Mouse (Mus musculus) liver, adult (tissue): ENCODE results near the gene Galnt14.

Source experiments
- GATA4 ChIP-seq: IDR thresholded peaks from 2 replicates; pipeline ENCODE4 v1.6.1; 2014; ENCODE audit warnings: mild to moderate bottlenecking, low read length; ENCODE audit not compliant: insufficient replicate concordance

Galnt14 gene

DNA sequence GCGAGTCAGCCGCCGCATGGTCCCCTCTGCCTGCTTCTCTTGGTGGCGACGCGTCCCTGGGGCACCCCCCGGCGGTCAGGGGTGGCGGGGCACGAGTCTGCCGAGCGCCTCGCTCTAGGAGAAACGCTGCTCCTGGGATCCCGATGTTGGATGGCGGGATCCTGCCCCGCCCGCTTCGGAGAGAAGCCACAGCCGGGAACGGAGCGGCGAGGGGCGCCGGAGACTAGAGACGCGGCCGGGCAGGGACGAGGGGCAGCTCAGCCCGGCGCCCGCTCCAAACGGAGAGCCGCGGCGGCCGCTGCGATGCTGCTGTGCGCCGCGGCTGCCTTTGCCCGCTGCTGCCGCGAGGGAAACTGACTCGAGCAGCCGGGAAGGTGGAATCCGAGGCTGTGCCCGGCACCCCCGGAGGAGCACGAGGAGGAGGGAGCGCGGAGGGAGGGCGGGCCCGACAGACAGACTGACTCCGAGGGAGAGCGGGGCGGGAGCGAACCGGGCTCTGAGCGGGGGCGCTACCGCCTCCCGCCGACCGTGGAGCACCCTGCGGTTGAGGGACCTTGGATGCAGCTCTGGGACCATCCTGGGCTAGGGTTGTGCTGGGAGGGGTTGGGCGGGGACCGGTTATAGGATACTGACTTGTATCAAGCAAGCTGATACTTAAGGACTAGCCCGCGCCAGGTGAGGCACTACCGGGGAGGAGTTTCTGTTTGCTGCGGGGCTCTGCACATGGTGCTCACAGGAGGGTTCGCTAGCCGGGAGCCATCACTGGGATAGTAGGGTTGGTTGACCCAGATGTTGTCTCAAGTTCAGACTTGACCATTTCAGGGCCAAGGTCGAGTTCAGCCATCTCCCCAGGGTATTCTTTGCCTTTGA lies at the start of gene Galnt14:
TSS of gene Galnt14 (minus strand) at position 412 of the 870 bp plus-strand sequence.
- TF ChIP-seq GATA4 = no peak

DNA sequence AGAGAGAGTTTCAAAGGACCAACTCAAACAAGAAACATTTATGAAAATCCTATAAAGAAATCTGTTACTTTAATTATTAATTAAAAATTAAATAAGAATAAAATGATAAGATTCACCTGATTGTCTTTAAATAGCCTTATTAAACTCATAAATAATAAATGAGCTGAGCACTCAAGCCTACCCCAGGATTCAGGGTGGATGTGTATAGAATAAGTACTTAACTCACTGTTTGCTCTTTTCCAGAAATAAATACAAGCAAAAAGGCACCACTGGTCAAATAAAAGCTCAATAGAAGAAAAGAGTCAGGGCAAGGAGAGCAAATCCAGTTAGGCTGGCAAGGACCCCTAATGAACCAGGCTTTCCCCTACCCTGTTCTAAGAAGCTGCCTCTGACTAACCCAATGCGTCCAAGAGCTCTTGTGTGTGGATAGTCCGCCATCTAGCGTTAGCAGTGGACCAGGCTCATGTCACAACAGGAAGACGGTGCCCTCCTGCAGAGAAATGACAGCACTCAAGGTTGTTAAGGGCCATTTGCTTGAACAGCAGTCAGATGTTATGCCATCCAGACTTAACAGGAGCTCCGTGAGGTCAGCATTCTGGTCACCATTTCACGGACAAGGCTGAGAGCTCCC lies 33.5 kb upstream of the Galnt14 start:
- no peak for TF ChIP-seq GATA4

DNA sequence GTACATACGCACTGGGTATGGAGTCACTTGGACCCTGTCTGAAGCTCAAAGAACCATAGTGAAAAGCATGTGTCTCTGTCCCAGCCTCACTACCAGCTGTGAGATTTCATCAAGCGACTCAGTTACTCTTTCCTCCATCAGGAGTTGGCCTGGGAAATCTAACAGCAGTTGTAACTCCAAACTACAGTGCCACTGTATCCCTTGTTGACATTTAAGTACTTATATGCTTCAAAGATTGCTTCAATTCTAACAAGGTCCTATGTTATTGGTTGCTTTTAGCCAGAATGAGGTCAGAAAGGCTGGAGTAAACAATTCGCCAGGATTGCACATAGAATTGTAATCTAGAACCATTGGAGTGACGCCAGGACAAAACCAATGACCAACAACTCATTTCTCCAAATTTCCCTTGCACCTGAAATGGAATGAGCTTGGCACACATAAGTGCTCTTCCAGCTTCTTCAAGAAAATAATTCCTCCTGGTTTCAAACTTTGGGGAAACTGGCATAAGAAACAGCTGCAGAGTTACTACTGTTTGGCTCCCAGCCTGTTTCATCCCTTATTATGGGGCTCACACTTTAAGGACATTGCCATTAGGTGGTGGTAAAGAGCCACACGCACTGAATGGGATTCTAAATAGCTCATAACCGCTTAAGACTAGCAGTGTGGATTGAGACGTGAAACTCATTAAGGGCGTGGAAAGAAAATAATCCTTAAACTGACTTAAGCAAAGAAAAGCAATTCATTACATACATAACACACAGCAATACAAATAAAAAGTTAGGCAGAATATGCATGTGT lies 13.8 kb upstream of the Galnt14 start:
- no peak for TF ChIP-seq GATA4

DNA sequence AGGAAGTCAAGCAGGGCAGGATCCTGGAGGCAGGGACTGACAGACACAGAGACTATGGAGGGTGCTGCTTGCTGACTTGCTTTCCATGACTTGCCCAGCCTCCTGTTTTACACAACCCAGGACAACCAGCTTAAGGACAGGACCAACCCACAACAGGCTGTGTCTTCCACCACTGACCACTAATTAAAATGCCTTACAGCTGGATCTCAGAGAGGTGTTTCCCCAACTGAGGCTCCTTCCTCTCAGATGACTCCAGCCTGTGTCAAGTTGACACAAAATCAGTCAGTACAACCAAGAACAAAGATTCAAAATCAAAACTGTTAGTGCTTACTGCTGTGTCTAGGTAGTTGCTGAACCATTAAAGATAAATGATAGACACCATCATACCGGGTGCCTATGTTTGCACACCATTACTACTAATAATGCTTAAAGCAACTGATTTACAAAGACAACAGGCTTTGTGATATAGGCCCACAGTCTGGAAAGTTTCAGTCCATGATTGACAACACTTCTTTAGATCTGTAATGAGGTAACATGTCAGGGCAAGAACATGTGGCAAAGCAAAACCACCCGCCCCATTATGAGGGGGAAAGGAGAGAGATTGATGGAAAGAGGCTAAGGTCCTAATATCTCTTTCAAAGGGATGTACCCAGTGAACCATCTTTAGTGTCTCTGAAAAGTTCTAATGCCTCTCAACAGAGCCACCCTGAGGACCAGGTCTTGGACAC lies 8.9 kb upstream of the Galnt14 start:
- TF ChIP-seq GATA4 = no peak

DNA sequence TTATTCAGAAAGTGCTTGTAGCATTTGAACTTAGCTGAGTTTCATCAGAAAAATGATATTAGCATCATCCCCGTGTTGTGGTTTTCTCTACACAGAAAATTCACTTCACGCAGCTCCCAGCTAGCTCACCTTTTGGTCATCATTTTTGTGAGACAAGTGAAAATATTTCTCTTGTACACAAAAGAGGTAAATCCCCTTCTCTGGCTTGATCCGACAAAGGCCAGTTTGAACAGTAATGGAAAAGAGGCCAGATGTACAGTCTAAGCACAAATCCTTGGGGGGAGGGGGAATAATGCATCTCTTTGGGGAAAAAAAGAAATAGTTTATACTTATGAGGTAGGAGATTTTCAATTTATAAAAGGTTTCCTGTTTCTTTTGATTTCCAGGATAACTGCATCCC lies 6.4 kb upstream of the Galnt14 start:
- no peak for TF ChIP-seq GATA4

DNA sequence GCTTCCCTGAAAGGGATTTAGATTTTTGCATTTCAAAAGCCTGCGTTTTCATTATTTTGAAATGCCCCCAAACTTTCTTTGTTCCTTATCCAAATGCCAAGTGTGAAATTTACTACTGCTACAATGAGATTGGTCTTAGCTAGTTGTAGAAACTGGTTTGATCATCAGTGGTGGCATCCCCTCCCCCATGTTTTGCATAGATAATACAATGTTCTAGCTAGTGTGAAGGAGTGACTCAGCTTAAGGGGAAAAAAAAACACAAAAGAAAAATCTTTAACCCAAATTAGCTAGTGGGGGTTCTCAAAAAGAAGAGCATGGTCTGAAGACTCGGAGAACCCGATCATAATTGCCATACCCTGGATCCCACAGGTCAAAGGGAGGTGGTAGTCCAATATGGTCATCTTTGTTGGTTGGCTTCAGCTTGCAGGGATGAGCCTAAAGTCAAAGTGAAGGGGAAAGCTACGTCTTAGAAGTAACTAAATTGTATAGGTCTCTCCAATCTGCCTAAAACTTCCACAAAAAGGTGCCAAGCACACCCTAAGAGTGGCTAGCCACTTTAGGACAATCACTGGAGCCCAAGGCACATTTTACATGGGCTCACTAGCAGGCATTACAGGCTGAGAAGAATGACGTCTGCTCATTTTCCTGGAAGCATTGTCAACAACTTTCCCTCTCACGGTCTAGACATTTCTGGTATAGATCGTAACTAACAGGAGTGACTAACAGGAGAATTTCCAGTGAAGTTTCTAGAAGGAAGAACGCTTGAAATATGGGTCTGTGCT lies 4.4 kb upstream of the Galnt14 start:
- no peak for TF ChIP-seq GATA4

DNA sequence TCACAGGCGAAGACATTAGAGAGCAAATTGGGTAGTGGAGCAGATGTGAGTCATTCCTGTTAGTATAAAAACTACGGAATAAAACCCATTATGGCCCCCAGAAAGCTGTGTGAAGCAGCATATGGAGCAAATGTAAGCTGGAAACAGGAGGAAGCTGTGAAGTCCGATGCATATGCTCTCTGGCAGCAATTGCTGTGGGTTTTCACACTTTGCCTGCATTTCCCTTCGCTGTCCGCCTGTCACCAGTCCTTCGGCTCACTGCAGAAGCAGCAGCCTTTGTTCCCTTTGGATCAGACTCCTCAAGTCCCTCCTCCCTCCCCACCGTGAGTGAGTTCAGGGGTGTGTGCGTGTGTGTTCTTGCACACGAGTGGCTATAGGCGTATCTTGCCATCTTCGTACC lies 3.1 kb upstream of the Galnt14 start:
- no peak for TF ChIP-seq GATA4

DNA sequence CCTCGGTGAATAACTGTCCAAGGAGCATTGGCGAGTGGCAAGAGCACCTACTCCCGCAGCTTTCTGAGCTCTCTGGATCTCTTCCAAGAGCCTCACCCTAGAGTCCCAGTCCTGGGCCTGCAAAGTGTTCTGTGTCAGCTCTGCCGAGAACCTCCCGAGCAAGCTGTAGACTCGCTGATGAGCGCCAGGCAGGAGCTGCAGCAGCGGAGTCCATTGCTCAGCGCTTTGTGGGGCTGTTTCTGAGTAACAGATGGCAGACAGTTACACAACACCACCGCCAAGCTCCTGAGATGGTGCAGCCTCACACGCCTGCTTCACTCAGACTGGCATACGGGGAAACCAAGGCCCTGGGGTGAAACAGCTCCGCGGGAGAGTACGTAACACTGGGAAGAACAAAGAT lies 1.7 kb upstream of the Galnt14 start:
- TF ChIP-seq GATA4 = no peak

DNA sequence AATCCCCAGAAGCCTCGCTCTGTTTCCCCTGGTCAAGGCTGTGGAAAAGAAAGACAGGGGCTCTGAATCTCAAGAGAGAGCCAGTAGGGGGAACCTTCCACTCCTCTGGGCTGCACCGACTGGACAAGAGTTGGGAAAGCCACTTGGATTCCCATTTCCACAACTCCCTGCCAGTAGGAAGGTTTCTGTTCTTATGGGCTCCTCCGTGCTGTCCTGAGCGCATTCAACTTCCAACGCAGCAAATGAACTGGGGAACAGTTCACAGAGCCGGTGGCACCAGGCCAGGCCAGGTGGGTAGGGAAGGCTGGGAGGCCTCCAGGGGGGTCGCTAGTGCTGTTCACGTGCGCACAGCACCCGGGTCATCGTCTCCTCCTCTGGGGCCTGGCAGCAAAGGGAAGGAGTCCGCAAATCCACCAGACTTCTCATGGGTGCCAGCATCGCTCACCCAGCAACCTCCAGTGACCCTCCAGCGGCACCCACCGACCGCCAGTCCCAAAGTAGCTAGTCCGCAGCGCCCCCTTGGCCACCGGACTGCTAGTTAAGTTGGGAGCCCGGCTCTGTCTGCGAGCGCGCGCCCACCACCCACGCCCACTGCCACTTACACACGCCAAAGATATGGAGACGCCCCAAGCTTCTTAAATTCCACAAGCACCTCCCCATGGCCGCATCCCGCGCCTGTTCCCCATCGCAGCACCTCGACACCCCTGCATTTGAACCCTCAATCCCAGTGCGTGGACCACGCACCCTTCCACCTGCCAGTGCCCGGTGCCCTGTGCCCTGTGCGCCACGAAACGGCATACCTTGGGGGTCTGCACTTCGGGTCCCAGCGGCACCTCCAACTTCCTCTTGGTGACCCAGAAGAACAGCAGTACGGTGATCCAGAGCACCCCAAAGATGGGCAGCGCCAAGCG lies 867 bp downstream of the Galnt14 start:
- TF ChIP-seq GATA4 = no peak

DNA sequence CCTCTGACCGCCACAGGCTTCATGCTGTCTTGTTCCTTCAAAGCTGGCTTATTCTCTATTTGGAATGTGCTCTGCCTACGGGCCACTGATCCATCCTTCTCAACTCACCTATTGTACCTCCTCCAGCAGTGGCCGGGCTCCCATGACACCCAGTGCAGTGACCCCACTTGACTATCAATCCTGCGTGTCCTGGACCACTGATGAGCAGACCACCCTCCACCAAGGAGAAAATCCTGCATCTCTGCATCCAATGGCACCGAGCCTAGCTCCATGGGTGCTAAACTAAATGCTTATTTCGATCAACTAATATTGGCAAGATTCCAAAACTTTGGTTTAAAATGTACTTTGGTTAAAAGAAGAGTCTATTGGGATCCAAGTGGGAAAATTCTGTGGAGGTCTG lies 1.8 kb downstream of the Galnt14 start:
- no peak for TF ChIP-seq GATA4

DNA sequence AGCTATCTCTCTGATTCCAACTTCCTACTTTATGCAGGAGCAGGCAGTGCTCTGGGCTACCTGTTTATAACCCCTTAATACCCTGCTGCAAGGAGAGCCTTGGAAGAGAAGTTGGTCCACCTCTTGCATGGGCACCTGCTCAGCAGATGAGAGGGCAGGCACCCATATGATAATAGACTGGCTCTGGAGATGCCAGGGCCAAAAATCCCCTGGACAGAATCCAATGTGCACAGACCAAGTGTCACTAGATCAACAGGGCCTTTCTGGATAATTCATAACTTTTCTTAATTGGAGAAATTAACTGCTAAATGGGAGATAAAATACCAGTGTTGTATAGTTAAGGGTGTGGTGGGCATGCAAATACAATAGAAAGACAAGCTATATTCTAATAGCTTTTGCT lies 6.7 kb downstream of the Galnt14 start:
- TF ChIP-seq GATA4 = no peak

DNA sequence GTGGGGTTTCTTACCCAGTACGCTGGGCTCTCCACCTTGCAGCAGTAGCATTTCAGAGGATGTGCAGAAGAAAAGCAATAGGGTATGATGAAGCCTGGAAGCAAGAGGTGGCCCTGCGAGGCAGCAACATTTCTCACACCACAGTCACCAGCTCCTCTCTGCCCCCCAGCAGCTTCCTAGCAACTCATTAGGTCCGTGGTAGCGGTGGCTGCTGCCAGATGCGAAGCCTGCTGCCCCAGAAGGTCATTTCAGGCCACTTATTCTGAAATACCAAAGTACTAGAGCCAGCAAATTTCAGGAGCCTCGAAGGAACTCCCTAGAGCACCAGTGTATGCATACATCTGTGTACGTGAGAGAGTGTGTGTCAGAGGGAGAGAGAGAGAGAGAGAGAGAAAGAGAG lies 9.2 kb downstream of the Galnt14 start:
- no peak for TF ChIP-seq GATA4

DNA sequence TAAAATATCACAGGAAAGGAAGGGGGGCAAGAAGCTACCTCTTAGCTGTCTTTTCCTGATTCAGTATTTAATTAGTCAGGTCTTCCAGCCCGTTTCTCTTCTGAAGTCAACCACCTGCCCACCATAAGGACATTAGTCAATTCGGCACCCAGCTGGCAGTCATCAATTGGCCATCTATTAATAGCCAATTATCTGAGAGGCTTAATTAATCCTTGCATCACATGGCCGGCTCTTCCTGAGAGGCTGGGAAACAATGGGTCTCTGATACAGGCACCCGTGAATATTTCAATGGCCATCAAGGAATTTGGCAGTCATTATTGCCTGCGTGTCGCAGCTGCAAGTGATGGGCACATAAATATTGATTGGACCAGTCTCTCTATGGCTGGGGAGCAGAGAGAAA lies 10.4 kb downstream of the Galnt14 start:
- TF ChIP-seq GATA4 = no peak
